In the genomic region with DNA sequence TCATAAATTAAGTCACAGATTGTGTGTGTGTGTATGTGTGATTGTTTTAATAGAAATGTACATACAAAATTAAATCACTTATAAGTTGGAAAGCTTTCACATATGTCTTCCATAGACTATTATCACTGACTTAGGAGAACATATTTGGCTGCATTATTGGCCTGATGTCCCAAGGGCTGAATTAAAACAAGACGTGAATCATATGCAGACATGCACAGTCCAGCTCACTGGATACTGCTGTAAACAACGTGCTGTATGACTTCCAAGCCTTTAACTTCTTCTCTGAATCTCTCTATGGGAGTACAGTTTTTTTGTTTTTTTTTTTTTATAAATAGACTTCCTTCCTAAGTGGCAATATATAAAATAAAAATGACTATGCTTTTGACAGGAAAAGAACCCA, we compare ENCODE assay signal across 19 mouse cellular contexts. TPM values are rescaled to one million over a fixed set of nuclear protein-coding genes. Genes with fewer than 3 reads are reported as not detected.
"Had no signal": no experiment of that assay in that cellular context is flagged by ENCODE, and none has a peak within 500 bp of the region (broad histone marks: within the 10 kb centered on the region; RNA-seq: fewer than 3 reads in every experiment).

No protein-coding gene starts in this region.

- H3K9ac ChIP-seq: kidney, embryonic 15.5 days; limb, embryonic 13.5 days; liver, embryonic 13.5 days; lung, embryonic 15.5 days; midbrain, embryonic 12.5 days; midbrain, embryonic 15.5 days; neural tube, embryonic 13.5 days; stomach, embryonic 15.5 days had no signal

- H3K27me3 ChIP-seq: kidney, embryonic 15.5 days; limb, embryonic 13.5 days; liver, embryonic 13.5 days; lung, embryonic 15.5 days; midbrain, embryonic 12.5 days; midbrain, embryonic 15.5 days; neural tube, embryonic 13.5 days; stomach, embryonic 15.5 days had no signal

- H3K36me3 ChIP-seq: kidney, embryonic 15.5 days; limb, embryonic 13.5 days; liver, embryonic 13.5 days; lung, embryonic 15.5 days; midbrain, embryonic 12.5 days; midbrain, embryonic 15.5 days; neural tube, embryonic 13.5 days; stomach, embryonic 15.5 days had no signal

- H3K4me1 ChIP-seq: kidney, embryonic 15.5 days; liver, embryonic 13.5 days; lung, embryonic 15.5 days; midbrain, embryonic 12.5 days; midbrain, embryonic 15.5 days; neural tube, embryonic 13.5 days; stomach, embryonic 15.5 days had no signal

- H3K4me2 ChIP-seq: kidney, embryonic 15.5 days; limb, embryonic 13.5 days; liver, embryonic 13.5 days; lung, embryonic 15.5 days; midbrain, embryonic 12.5 days; midbrain, embryonic 15.5 days; neural tube, embryonic 13.5 days; stomach, embryonic 15.5 days had no signal

- H3K4me3 ChIP-seq: kidney, embryonic 15.5 days; limb, embryonic 13.5 days; liver, embryonic 13.5 days; lung, embryonic 15.5 days; midbrain, embryonic 12.5 days; midbrain, embryonic 15.5 days; myocyte; neural tube, embryonic 13.5 days; stomach, embryonic 15.5 days had no signal

- ATAC-seq: midbrain, embryonic 15.5 days had no signal

- H3K27ac ChIP-seq: kidney, embryonic 15.5 days; limb, embryonic 13.5 days; liver, embryonic 13.5 days; lung, embryonic 15.5 days; macrophage; midbrain, embryonic 12.5 days; midbrain, embryonic 15.5 days; neural tube, embryonic 13.5 days; stomach, embryonic 15.5 days had no signal

- DNase-seq: kidney, adult 8-10 months; kidney, postnatal 25 days; left cerebral cortex, postnatal 4 days; liver, embryonic 13.5 days; retina, postnatal 1 day; right cerebral cortex, postnatal 25 days; spleen, adult 18-20 months; thymus, postnatal 25 days had no signal

- H3K9me3 ChIP-seq: kidney, embryonic 15.5 days; limb, embryonic 13.5 days; liver, embryonic 13.5 days; lung, embryonic 15.5 days; midbrain, embryonic 12.5 days; midbrain, embryonic 15.5 days; neural tube, embryonic 13.5 days; stomach, embryonic 15.5 days had no signal

RNA-seq across cellular contexts. Expression of a gene that starts 15.7 kb away (rescaled TPM):
- total RNA-seq: megakaryocyte, adult 5-6 weeks; neutrophil, adult 5-6 weeks had no signal
- polyA plus RNA-seq: macrophage had no signal
